Mouse (Mus musculus): ENCODE measurements around the gene D1Pas1. TPM values are rescaled to one million over a fixed set of nuclear protein-coding genes. Genes with fewer than 3 reads are reported as not detected.

Gene D1Pas1
- polyA plus RNA-seq, 1 experiment from 2014 or later, result 0.18 TPM

DNA sequence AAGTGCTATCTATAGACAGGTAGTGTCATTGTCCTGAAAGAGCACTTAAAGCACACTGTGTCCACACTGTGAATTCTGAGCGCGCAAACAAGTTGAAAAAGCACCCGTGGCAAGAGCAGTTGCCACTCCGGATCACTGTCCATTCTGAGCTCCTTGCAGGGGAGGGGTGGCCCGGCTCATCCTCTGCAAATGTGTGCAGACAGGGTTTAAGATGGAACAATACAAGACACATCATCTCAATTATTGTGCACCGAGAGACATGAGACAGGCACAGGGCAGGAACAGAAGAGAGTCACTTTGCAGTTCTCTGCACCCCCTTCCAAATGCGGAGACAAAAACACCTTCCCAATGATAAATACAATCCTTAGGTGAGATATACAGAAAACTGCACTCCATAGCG is 19.3 kb downstream of the D1Pas1 start:
- ATAC-seq (ENCODE audit: insufficient number of reproducible peaks, insufficient read depth, low FRiP score, low TSS enrichment, low read depth), result no peak
- H3K9me3 ChIP-seq, result no peaks in the 10 kb centered on the region
- no peak overlapping the region for H3K4me2 ChIP-seq
- H3K4me1 ChIP-seq (replicated peaks), result no peaks in the 10 kb centered on the region
- no peaks in the 10 kb centered on the region for H3K36me3 ChIP-seq
- no peak overlapping the region for H3K9ac ChIP-seq (replicated peaks)
- H3K27ac ChIP-seq, result no peak overlapping the region
- H3K27me3 ChIP-seq, result no peaks in the 10 kb centered on the region
- H3K4me3 ChIP-seq (replicated peaks), result no peak overlapping the region
- 91% methylated on average over 8 of the region's 8 CpGs for WGBS

DNA sequence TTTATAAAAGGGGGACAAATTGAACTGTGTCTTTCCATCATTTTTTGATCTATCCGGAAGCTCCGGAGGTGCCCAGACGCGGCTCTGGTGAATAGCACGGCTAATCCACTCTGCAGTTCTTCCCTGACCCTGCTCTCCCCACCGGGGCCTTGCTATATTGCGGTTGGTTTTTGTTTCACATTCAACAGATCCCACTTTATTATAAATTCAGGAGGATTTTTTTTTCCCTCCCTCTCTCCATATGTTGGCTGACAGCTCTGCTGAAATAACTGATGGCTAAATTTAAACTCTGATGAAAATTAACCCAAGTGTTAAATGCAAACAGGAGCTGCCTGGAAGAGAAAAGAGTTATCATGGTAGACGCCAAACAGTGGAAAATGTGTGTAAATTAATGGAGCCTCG is 21.1 kb downstream of the D1Pas1 start:
- WGBS, result 68% methylated on average over 9 of the region's 9 CpGs
- no peak overlapping the region for H3K27ac ChIP-seq
- H3K27me3 ChIP-seq, result no peaks in the 10 kb centered on the region
- H3K4me1 ChIP-seq (replicated peaks), result no peaks in the 10 kb centered on the region
- no peak for ATAC-seq (ENCODE audit: insufficient number of reproducible peaks, insufficient read depth, low FRiP score, low TSS enrichment, low read depth)
- H3K9ac ChIP-seq (replicated peaks), result no peak overlapping the region
- no peak overlapping the region for H3K4me3 ChIP-seq (replicated peaks)
- H3K9me3 ChIP-seq, result no peaks in the 10 kb centered on the region
- H3K36me3 ChIP-seq, result no peaks in the 10 kb centered on the region
- no peak overlapping the region for H3K4me2 ChIP-seq

DNA sequence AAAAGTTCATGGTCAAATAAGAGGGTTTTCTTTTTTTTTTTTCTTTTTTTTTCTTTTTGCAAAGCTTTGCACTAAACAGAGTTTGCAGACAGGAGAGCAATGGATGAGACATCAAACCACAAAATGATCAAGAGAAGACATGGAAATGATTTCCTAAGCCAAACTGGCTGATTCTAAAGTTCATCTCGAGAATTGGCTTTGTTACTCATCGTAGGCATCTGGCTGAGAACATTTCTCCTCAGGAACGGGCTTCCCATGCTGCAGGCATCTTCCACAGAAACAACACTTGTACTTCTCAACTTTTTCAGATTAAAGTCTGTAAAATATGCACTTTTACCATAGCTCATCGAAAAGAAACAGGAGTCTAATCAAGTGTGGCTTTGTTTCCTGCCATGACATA is 21.6 kb downstream of the D1Pas1 start:
- no peak overlapping the region for H3K9ac ChIP-seq (replicated peaks)
- ATAC-seq (ENCODE audit: insufficient number of reproducible peaks, insufficient read depth, low FRiP score, low TSS enrichment, low read depth), result no peak
- H3K4me3 ChIP-seq (replicated peaks), result no peak overlapping the region
- H3K36me3 ChIP-seq, result no peaks in the 10 kb centered on the region
- no peaks in the 10 kb centered on the region for H3K9me3 ChIP-seq
- H3K4me2 ChIP-seq, result no peak overlapping the region
- 92% methylated on average over 4 of the region's 4 CpGs for WGBS
- H3K27ac ChIP-seq, result no peak overlapping the region
- no peaks in the 10 kb centered on the region for H3K4me1 ChIP-seq (replicated peaks)
- H3K27me3 ChIP-seq, result no peaks in the 10 kb centered on the region

DNA sequence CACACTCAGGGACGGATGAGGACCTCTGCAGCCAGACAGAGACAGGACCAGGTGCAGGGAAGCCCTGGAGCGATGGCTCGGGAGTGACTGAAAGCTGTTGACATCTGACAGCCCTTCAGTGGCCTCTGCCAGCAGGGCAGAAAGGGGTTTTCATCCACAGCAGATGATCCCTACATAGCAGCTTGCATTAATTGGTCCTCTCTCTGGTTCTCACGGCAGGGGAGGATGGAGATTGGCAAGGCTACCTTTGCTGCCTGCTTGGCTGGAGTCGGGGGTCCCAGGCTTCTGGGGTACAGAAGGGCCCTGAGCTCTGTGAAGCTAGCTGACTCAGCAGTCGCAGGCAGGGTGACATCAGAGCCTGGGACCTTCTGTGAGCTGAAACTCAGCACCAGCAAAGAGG is 24.3 kb downstream of the D1Pas1 start:
- ATAC-seq (ENCODE audit: insufficient number of reproducible peaks, insufficient read depth, low FRiP score, low TSS enrichment, low read depth), result no peak
- Histone ChIP-seq H3K36me3 (no peaks in the 10 kb centered on the region), H3K4me1 (replicated peaks) (no peaks in the 10 kb centered on the region), H3K27me3 (no peaks in the 10 kb centered on the region), H3K4me2 (no peak overlapping the region), H3K4me3 (replicated peaks) (no peak overlapping the region), H3K9me3 (no peaks in the 10 kb centered on the region), H3K27ac (no peak overlapping the region), H3K9ac (replicated peaks) (no peak overlapping the region)
- WGBS, result 79% methylated on average over 6 of the region's 6 CpGs

DNA sequence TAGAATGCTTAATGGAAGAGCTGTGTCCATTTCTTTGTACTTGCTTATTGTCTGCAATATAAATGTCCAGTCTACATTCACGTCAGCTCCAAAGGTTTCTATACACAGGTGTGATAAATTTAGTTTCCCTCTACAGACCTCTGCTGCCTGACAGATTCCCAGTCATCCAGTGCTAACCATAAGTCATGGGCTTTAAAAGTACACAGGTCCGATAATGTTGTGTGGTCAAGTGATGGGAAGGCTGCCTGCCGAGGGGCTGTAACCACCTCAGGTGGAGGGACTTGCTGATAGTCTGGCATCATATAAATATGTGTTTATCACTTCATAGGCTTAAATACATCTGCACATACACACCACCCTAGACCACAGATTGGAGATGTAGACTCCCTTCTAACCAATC is 24.9 kb downstream of the D1Pas1 start:
- ATAC-seq (ENCODE audit: insufficient number of reproducible peaks, insufficient read depth, low FRiP score, low TSS enrichment, low read depth), result no peak
- H3K9ac ChIP-seq (replicated peaks), result no peak overlapping the region
- no peak overlapping the region for H3K27ac ChIP-seq
- no peaks in the 10 kb centered on the region for H3K4me1 ChIP-seq (replicated peaks)
- no peaks in the 10 kb centered on the region for H3K27me3 ChIP-seq
- no peak overlapping the region for H3K4me3 ChIP-seq (replicated peaks)
- 92% methylated on average over 3 of the region's 3 CpGs for WGBS
- H3K4me2 ChIP-seq, result no peak overlapping the region
- no peaks in the 10 kb centered on the region for H3K36me3 ChIP-seq
- H3K9me3 ChIP-seq, result no peaks in the 10 kb centered on the region

DNA sequence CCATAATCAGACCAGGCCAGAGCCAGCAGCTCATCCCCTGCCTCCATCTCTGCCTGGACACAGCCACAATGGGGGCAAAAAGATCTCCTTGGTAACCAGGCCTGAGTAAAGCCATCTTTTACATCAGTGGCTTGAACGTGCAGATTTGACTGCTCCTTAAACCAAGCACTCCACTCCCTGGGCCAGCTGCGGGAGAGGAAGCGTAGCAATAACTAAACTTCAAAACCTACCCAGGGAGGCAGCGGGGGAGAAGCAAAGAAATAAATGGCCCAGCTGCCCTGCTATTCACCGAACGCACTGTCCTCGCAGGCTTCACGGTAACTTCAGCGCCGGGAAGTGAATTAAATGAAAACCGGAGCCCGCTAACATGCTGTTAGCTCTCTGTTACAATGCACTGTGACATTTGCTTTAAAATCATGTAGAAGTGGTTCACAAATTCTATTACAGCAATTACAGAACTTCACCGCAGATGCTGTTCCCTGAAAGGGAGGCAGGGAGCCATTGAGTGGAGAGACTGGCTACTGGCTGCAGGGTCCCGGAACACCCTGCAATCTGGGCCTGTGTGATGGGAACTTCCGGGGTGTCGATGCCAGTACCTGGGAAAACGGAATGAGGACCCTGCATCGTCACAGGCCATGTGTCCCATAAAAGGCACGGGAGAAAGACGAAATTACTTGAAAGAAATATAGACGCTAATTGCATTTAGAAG is 30.5 kb downstream of the D1Pas1 start:
- no peak overlapping the region for H3K9ac ChIP-seq (replicated peaks)
- no peak overlapping the region for H3K4me3 ChIP-seq (replicated peaks)
- H3K4me2 ChIP-seq, result no peak overlapping the region
- H3K9me3 ChIP-seq, result no peaks in the 10 kb centered on the region
- no peaks in the 10 kb centered on the region for H3K27me3 ChIP-seq
- H3K27ac ChIP-seq, result no peak overlapping the region
- no peaks in the 10 kb centered on the region for H3K36me3 ChIP-seq
- H3K4me1 ChIP-seq (replicated peaks), result no peaks in the 10 kb centered on the region
- 82% methylated on average over 21 of the region's 21 CpGs for WGBS
- no peak for ATAC-seq (ENCODE audit: insufficient number of reproducible peaks, insufficient read depth, low FRiP score, low TSS enrichment, low read depth)

DNA sequence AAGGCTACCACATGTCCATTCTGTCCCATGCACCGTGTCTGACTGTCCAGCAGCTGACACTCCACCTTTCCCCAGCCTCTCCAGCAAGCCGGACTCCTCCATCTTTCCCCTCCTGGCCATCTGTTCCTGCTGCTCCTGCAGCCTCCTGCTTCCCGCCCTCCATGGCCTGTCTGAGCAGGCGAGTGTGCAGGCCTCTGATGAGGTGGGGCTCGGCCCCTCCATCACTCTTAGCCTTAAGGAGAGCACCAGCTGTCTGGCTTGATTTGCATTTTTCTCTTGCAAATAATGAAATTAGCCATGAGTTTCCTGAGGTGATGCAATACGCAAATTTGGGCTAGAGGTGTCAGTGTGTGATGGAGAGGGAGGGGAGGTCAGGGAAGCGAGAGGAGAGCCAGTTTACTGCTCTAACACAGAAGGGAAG is 36.2 kb downstream of the D1Pas1 start:
- Histone ChIP-seq H3K4me1 (replicated peaks) (no peaks in the 10 kb centered on the region), H3K27ac (no peak overlapping the region), H3K4me3 (replicated peaks) (no peak overlapping the region), H3K27me3 (no peaks in the 10 kb centered on the region), H3K36me3 (no peaks in the 10 kb centered on the region), H3K4me2 (no peak overlapping the region), H3K9ac (replicated peaks) (no peak overlapping the region), H3K9me3 (no peaks in the 10 kb centered on the region)
- 43% methylated on average over 7 of the region's 7 CpGs for WGBS
- no peak for ATAC-seq (ENCODE audit: insufficient number of reproducible peaks, insufficient read depth, low FRiP score, low TSS enrichment, low read depth)

DNA sequence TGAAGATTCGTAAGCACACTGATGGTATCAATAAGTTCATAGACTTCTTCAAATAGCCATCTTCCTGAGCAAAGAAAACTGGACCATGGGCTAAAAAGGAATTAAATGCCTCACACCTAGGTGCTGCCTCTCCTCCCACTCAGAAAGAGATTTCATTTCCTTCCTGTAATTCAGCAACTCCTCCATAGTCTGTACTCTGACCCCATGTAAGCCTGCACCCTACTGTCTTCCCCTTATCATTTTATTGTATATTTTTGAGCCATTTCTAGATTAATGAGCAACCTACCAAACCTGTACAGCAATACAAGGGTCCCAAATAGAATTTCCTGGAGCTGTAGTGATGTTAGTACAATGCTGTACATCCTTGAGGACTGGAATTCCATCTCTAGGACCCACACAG is 37.1 kb downstream of the D1Pas1 start:
- H3K36me3 ChIP-seq, result no peaks in the 10 kb centered on the region
- H3K4me1 ChIP-seq (replicated peaks), result no peaks in the 10 kb centered on the region
- H3K27me3 ChIP-seq, result no peaks in the 10 kb centered on the region
- no peak overlapping the region for H3K9ac ChIP-seq (replicated peaks)
- 84% methylated on average over 1 of the region's 1 CpGs for WGBS
- H3K9me3 ChIP-seq, result no peaks in the 10 kb centered on the region
- H3K4me2 ChIP-seq, result no peak overlapping the region
- no peak overlapping the region for H3K4me3 ChIP-seq (replicated peaks)
- no peak overlapping the region for H3K27ac ChIP-seq
- ATAC-seq (ENCODE audit: insufficient number of reproducible peaks, insufficient read depth, low FRiP score, low TSS enrichment, low read depth), result no peak

DNA sequence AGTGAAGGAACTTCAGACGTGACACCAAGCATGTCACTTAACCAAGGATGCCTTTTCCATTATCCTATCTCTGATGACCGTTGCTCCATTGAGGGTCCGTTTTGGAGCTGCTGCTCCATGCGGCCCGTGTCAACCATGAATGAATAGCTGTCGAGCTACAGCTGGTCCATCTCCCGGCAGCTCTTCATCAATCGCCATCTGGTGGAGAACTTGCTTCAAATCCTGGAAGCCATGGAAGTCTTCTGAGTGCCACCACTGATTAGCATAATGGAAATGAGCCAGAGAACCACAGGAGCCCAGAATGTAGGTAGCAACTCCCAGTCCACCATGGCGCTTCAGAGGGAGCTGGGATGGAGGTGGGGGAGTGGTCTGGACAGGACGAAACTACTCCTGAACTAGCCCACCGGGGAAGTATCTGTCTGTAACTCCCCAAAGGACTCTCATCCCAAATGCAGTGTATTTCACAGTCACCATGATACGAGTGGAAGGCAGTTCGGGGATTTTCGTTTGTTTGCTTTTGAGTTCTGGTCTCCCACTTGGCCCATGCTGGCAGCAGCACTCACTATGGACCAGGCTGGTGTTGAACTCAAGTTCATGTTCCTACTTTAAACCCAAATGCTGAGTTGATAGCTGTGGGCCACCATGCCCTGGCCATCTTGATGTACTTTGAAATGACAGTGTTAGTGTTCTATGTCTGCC is 39.2 kb downstream of the D1Pas1 start:
- WGBS, result 86% methylated on average over 14 of the region's 14 CpGs

DNA sequence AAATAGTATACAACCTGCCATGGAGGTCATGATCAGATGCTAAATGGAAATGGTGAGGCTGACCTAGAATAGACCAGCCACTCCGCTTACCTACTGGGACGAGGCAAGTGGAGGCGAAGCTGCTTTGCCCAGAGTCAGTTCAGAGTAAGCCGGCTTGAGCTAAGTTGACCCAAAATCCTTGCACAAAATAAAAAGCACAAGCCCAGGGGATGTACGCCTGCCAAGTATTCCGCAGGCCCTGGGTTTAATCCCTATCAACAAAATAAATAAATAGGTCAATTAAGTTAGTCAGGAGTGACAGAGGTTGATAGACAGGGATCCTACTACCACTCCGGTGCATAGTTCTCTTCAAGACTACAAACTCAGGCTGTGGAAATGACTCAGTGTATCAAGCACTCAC is 41.0 kb downstream of the D1Pas1 start:
- no peaks in the 10 kb centered on the region for H3K9me3 ChIP-seq
- H3K27ac ChIP-seq, result no peak overlapping the region
- no peak for ATAC-seq (ENCODE audit: insufficient number of reproducible peaks, insufficient read depth, low FRiP score, low TSS enrichment, low read depth)
- H3K4me3 ChIP-seq (replicated peaks), result no peak overlapping the region
- no peaks in the 10 kb centered on the region for H3K36me3 ChIP-seq
- no peaks in the 10 kb centered on the region for H3K4me1 ChIP-seq (replicated peaks)
- H3K27me3 ChIP-seq, result no peaks in the 10 kb centered on the region
- no peak overlapping the region for H3K9ac ChIP-seq (replicated peaks)
- H3K4me2 ChIP-seq, result no peak overlapping the region
- WGBS, result 94% methylated on average over 7 of the region's 7 CpGs

More for the DNA sequence above, 39.2 kb downstream of the D1Pas1 start:
- ATAC-seq (ENCODE audit: insufficient number of reproducible peaks, insufficient read depth, low FRiP score, low TSS enrichment, low read depth), result no peak
- no peak overlapping the region for H3K9ac ChIP-seq (replicated peaks)
- H3K9me3 ChIP-seq, result no peaks in the 10 kb centered on the region
- no peak overlapping the region for H3K4me3 ChIP-seq (replicated peaks)
- H3K27ac ChIP-seq, result no peak overlapping the region
- H3K4me1 ChIP-seq (replicated peaks), result no peaks in the 10 kb centered on the region
- no peak overlapping the region for H3K4me2 ChIP-seq
- no peaks in the 10 kb centered on the region for H3K27me3 ChIP-seq
- no peaks in the 10 kb centered on the region for H3K36me3 ChIP-seq

DNA sequence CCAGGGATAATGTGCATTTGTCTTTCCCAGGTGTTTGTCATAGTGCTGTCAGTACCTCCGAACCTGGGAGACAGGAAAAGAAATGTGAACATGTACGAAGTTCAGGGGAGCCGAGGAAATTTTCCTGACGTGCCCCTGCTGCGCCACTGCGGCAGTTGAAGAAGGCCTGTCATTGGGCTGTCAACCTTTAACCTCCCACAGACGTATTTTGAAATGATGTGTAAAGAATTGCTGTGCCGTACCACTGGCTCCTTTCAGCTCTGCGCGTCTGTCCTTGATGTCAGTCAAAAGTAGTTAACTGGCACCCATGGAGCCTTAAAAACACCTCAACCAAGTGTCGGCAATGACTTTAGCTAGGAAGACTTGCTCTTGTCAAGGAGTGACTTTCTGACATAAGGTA is 42.9 kb downstream of the D1Pas1 start:
- Histone ChIP-seq H3K9me3 (no peaks in the 10 kb centered on the region), H3K4me1 (replicated peaks) (no peaks in the 10 kb centered on the region), H3K9ac (replicated peaks) (no peak overlapping the region), H3K4me3 (replicated peaks) (no peak overlapping the region), H3K27me3 (no peaks in the 10 kb centered on the region), H3K36me3 (no peaks in the 10 kb centered on the region), H3K4me2 (no peak overlapping the region), H3K27ac (no peak overlapping the region)
- ATAC-seq (ENCODE audit: insufficient number of reproducible peaks, insufficient read depth, low FRiP score, low TSS enrichment, low read depth), result no peak
- WGBS, result 78% methylated on average over 11 of the region's 11 CpGs

DNA sequence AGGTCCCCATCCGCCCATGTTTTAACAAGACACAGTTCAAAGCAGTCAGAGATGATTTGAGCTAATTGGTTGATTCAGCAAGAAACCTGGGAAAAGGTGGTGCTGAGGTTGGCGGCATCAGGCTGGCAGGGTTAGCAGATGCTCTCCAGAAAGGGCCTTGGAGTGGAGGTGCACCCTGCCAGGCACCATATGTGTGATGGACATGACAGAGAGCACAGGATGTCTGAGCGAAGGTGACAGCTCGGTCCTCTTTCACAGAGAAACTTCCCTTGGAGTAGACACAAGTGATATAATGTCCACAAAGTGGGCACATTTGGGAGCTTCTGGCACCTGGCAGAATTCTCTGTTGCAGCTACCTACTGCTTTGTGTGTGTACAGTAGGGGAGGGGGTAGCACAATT is 44.4 kb downstream of the D1Pas1 start:
- no peaks in the 10 kb centered on the region for H3K36me3 ChIP-seq
- H3K9me3 ChIP-seq, result no peaks in the 10 kb centered on the region
- H3K4me1 ChIP-seq (replicated peaks), result no peaks in the 10 kb centered on the region
- 80% methylated on average over 4 of the region's 4 CpGs for WGBS
- no peak overlapping the region for H3K4me3 ChIP-seq (replicated peaks)
- no peak overlapping the region for H3K27ac ChIP-seq
- no peak overlapping the region for H3K4me2 ChIP-seq
- no peak for ATAC-seq (ENCODE audit: insufficient number of reproducible peaks, insufficient read depth, low FRiP score, low TSS enrichment, low read depth)
- H3K27me3 ChIP-seq, result no peaks in the 10 kb centered on the region
- no peak overlapping the region for H3K9ac ChIP-seq (replicated peaks)
